Mouse (Mus musculus): ENCODE data around the gene Il1rap. TPM values are rescaled to one million over a fixed set of nuclear protein-coding genes. Genes with fewer than 3 reads are reported as not detected.

Gene Il1rap
- polyA plus RNA-seq, 1 experiment from 2014 or later = 14.0 TPM

DNA sequence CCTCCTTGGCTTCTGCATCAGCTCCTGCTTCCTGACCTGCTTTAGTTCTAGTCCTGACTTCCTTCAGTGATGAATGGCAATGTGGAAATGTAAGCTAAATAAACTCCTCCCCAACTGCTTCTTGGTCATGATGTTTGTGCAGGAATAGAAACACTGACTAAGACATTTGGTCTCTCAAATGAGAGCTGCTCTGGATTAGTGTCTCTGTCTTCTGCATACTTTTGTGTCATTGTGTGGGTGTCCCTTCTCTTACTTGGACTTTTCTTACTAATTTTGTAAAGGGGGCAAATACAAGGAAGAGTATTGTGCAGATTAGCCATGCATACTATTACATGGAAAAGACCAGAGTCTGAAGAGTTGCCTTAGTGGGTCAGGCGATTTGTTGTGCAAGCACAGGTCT is 65.5 kb downstream of the Il1rap start:
- Histone ChIP-seq H3K27ac (ENCODE audit: low read depth) (no peak overlapping the region), H3K27me3 (ENCODE audit: insufficient read depth, low read length) (no peaks in the 10 kb centered on the region), H3K36me3 (ENCODE audit: insufficient read depth) (no peaks in the 10 kb centered on the region), H3K9me3 (ENCODE audit: low read depth, low read length) (no peaks in the 10 kb centered on the region), H3K4me1 (ENCODE audit: insufficient read depth) (no peaks in the 10 kb centered on the region), H3K4me2 (no peak overlapping the region), H3K9ac (no peak overlapping the region), H3K4me3 (ENCODE audit: low read depth, low read length) (no peak overlapping the region)
- no peak for TF ChIP-seq CTCF (IDR thresholded peaks at IDR 0.05; ENCODE audit: low read depth)
- ATAC-seq (ENCODE audit: insufficient read depth) (no peak), DNase-seq (no peak)
- WGBS = 59% methylated on average over 1 of the region's 1 CpGs

DNA sequence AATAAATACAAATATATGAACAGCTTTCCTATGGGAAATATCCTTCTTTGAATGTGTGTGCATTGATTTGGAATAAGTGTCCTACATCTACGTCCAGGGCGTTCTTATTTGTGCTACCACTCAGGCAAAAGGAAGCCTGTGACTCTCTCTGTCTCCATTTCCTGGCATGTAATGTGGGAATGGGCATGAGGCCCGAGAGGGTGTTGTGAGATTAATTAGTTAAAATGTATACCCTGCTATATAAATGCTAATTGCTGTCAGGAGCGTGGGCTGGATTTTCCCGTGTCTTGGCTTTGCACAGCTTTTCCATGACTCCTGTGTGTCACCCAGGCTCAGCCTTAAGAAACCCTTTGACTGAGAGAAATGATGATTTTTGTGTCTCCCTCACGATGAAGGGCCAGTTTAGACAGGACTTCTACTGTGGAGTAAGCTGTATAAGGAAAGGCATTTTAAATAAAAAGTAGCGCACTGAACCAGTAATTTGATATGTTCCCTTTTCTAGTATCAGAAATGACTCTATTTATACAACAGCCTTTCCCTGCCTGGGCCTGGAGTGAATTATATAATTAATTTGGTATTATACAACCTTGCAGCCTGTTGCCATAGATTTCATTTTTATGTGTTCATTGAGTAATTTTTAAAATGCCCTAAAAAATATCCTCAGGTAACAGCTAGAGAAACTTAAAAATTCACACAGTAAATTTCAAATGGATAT is 81.4 kb downstream of the Il1rap start:
- Histone ChIP-seq H3K4me3 (ENCODE audit: low read depth, low read length) (no peak overlapping the region), H3K27me3 (ENCODE audit: insufficient read depth, low read length) (no peaks in the 10 kb centered on the region), H3K9me3 (ENCODE audit: low read depth, low read length) (no peaks in the 10 kb centered on the region), H3K36me3 (ENCODE audit: insufficient read depth) (no peaks in the 10 kb centered on the region), H3K27ac (ENCODE audit: low read depth) (no peak overlapping the region), H3K4me2 (no peak overlapping the region), H3K9ac (no peak overlapping the region), H3K4me1 (ENCODE audit: insufficient read depth) (no peaks in the 10 kb centered on the region)
- DNase-seq (no peak), ATAC-seq (ENCODE audit: insufficient read depth) (no peak)
- no peak for TF ChIP-seq CTCF (IDR thresholded peaks at IDR 0.05; ENCODE audit: low read depth)
- 62% methylated on average over 7 of the region's 7 CpGs for whole genome bisulfite sequencing

DNA sequence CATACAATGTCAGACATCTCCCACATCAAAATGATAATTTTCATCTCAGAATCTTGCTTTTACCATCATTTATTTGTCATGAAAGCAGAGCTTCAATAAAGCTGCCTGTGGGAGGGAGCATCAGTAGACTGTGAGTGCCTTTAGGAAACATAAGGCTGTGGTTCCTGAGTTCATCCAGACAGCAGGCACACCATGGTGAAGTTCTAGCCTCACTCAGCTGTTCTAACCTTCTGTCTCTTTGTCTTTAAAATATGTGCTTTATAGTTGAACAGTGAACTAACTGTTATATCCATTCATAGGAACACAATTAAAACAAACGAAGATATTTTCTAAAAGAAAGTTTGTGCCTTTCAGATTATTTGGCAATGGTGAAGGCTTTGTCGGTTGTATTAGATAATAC is 84.9 kb downstream of the Il1rap start:
- H3K4me1 ChIP-seq (ENCODE audit: insufficient read depth) = no peaks in the 10 kb centered on the region
- no peaks in the 10 kb centered on the region for H3K27me3 ChIP-seq (ENCODE audit: insufficient read depth, low read length)
- H3K9ac ChIP-seq = no peak overlapping the region
- no peaks in the 10 kb centered on the region for H3K36me3 ChIP-seq (ENCODE audit: insufficient read depth)
- TF ChIP-seq CTCF (IDR thresholded peaks at IDR 0.05; ENCODE audit: low read depth) = no peak
- 75% methylated on average over 2 of the region's 2 CpGs for WGBS
- H3K4me3 ChIP-seq (ENCODE audit: low read depth, low read length) = no peak overlapping the region
- no peak overlapping the region for H3K27ac ChIP-seq (ENCODE audit: low read depth)
- no peak for ATAC-seq (ENCODE audit: insufficient read depth)
- no peak for DNase-seq
- no peak overlapping the region for H3K4me2 ChIP-seq
- H3K9me3 ChIP-seq (ENCODE audit: low read depth, low read length) = no peaks in the 10 kb centered on the region

DNA sequence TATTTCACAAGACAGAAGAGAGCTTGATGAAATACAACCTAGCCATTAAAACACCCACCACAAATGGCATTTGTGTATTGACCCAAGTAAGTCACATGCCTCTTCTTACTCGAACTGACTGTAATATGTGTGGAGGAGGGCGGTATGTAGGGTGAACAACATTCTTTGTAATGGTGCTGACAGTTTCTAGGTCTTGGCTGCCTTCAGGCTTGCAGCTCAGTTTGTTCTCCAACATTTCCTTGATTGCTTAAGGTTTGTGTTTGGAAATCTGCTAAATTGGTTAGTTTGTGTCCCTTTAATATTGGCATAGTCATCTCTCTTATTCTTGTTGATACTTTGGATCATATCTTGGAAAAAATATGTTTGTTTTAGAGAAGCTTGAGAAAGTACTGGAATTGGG is 87.6 kb downstream of the Il1rap start:
- Histone ChIP-seq H3K4me3 (ENCODE audit: low read depth, low read length) (no peak overlapping the region), H3K27ac (ENCODE audit: low read depth) (no peak overlapping the region), H3K36me3 (ENCODE audit: insufficient read depth) (no peaks in the 10 kb centered on the region), H3K9me3 (ENCODE audit: low read depth, low read length) (no peaks in the 10 kb centered on the region), H3K4me2 (no peak overlapping the region), H3K9ac (no peak overlapping the region), H3K27me3 (ENCODE audit: insufficient read depth, low read length) (no peaks in the 10 kb centered on the region), H3K4me1 (ENCODE audit: insufficient read depth) (no peaks in the 10 kb centered on the region)
- no peak for TF ChIP-seq CTCF (IDR thresholded peaks at IDR 0.05; ENCODE audit: low read depth)
- no peak for DNase-seq
- 66% methylated on average over 2 of the region's 2 CpGs for WGBS
- ATAC-seq (ENCODE audit: insufficient read depth) = no peak

DNA sequence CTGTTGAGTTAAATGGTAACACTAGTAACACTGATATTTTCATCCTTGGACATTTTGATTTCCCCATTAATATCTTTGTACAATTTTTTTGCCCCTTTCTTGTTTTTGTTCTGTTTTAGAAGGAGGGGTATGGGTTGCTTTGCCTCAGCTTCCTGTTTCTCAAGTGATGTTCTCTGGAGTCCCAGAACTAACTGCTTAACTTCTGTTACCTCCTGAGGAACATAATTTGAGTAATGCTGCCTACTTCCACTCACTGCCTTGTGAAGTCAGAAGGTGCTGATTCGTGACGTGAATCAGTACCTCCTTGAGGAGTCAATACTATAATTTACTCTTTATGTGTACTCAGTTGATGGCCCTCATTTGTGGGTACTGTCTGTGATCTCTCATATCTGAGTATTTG is 98.9 kb downstream of the Il1rap start:
- no peak overlapping the region for H3K27ac ChIP-seq (ENCODE audit: low read depth)
- ATAC-seq (ENCODE audit: insufficient read depth) (no peak), DNase-seq (no peak)
- no peak overlapping the region for H3K9ac ChIP-seq
- no peaks in the 10 kb centered on the region for H3K9me3 ChIP-seq (ENCODE audit: low read depth, low read length)
- H3K27me3 ChIP-seq (ENCODE audit: insufficient read depth, low read length) = no peaks in the 10 kb centered on the region
- H3K4me3 ChIP-seq (ENCODE audit: low read depth, low read length) = no peak overlapping the region
- no peaks in the 10 kb centered on the region for H3K4me1 ChIP-seq (ENCODE audit: insufficient read depth)
- no peak for TF ChIP-seq CTCF (IDR thresholded peaks at IDR 0.05; ENCODE audit: low read depth)
- H3K36me3 ChIP-seq (ENCODE audit: insufficient read depth) = no peaks in the 10 kb centered on the region
- WGBS = 93% methylated on average over 2 of the region's 2 CpGs
- no peak overlapping the region for H3K4me2 ChIP-seq

DNA sequence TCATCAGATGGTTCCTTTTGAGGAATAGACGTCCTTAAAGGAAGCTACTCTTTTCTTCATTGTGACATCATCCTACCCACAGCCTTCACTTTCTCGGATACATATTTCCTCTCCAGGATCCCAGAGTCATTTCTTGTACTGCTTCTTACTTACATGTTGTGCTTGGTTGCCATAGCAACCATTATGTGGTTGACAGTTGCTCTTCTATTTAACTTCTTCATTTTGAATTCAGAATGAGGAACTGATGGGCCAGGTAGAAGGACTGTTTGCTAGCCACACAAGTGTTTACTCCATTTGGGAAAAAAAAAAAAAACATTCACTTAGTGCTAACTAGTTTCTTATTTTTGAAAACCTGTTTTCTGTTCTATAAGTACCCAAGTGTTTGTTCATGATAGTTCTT is 108.3 kb downstream of the Il1rap start:
- H3K27me3 ChIP-seq (ENCODE audit: insufficient read depth, low read length) = no peaks in the 10 kb centered on the region
- no peak for TF ChIP-seq CTCF (IDR thresholded peaks at IDR 0.05; ENCODE audit: low read depth)
- no peak overlapping the region for H3K27ac ChIP-seq (ENCODE audit: low read depth)
- H3K4me2 ChIP-seq = no peak overlapping the region
- no peak overlapping the region for H3K4me3 ChIP-seq (ENCODE audit: low read depth, low read length)
- DNase-seq (peak; percentile 3), ATAC-seq (ENCODE audit: insufficient read depth) (no peak)
- no peak overlapping the region for H3K9ac ChIP-seq
- no peaks in the 10 kb centered on the region for H3K4me1 ChIP-seq (ENCODE audit: insufficient read depth)
- no peaks in the 10 kb centered on the region for H3K36me3 ChIP-seq (ENCODE audit: insufficient read depth)
- 65% methylated on average over 2 of the region's 2 CpGs for WGBS
- no peaks in the 10 kb centered on the region for H3K9me3 ChIP-seq (ENCODE audit: low read depth, low read length)

DNA sequence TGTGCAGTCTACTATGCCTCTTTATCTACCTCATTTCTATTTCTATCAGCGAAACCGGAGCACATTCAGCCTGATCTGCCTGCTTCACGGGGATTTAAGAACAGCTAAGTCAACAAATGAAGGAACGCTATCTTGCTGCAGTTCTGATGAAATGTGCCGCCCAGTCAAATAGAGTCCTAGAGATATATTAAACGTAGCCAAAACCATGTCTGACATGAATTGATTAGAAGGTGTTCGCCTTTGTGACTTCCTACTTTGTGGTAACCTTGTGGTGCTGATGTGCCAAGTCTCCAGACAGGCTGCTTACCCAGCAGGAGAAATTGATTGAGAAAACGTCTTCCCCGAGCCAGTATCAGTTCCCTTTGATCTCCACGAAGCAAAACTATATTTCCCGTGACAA is 109.8 kb downstream of the Il1rap start:
- Histone ChIP-seq H3K9me3 (ENCODE audit: low read depth, low read length) (no peaks in the 10 kb centered on the region), H3K4me1 (ENCODE audit: insufficient read depth) (no peaks in the 10 kb centered on the region), H3K36me3 (ENCODE audit: insufficient read depth) (no peaks in the 10 kb centered on the region), H3K27me3 (ENCODE audit: insufficient read depth, low read length) (no peaks in the 10 kb centered on the region), H3K4me3 (ENCODE audit: low read depth, low read length) (no peak overlapping the region), H3K9ac (no peak overlapping the region), H3K4me2 (no peak overlapping the region), H3K27ac (ENCODE audit: low read depth) (no peak overlapping the region)
- ATAC-seq (ENCODE audit: insufficient read depth) = no peak
- TF ChIP-seq CTCF (IDR thresholded peaks at IDR 0.05; ENCODE audit: low read depth) = no peak
- WGBS = 27% methylated on average over 11 of the region's 11 CpGs
- no peak for DNase-seq
